Mouse (Mus musculus): ENCODE measurements around the gene Crim1. TPM values are rescaled to one million over a fixed set of nuclear protein-coding genes. Genes with fewer than 3 reads are reported as not detected.

Gene Crim1
- polyA plus RNA-seq, 2 experiments, result 10.5 to 22.9 TPM

DNA sequence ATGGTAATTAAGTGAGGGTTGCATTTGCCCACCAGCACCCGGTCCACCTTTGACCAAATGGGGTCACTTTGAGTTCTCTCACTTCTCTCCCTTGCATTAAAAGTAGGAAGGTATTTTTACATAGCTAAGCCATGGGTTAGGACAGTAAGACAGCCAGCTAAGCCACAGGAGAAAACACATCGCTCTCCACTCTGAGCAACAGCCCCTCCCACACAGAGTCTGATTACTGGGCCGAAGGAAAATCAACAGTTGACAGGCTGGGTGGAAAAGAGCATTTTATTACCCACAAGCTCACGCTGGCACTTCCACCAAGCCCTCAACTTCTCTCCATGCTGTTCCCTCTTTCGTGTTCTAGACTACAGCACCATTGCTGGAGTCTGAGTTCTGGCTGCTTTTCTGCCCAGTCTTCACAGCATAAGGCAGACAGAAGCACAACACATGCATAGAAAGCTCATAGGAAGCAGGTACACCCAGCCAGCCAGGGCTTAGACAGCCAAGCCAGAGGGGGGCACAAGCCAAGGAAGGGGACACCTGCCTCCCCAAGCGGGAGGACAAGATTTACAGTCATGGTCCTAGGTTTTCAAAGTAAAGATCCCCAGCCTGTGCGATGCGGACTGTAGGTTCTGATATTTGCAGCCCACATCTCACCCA is 179.2 kb downstream of the Crim1 start:
- no peak overlapping the region for H3K4me3 ChIP-seq (replicated peaks; ENCODE audit: low read length)
- TF ChIP-seq POLR2A (IDR thresholded peaks at IDR 0.05; ENCODE audit: borderline replicate concordance, extremely low read depth, insufficient read depth, insufficient read length), result no peak
- H3K4me2 ChIP-seq (replicated peaks; ENCODE audit: low read depth, low read length, severe bottlenecking), result no peak overlapping the region
- ATAC-seq (ENCODE audit: low FRiP score, low read depth) (no peak), DNase-seq (ENCODE audit: low spot score) (no peak)
- no peaks in the 10 kb centered on the region for H3K9me3 ChIP-seq (ENCODE audit: control insufficient read depth, low read length)
- H3K4me1 ChIP-seq (ENCODE audit: control insufficient read depth, insufficient read depth, low read length), result no peaks in the 10 kb centered on the region
- H3K27ac ChIP-seq (replicated peaks; ENCODE audit: low read depth, low read length), result no peak overlapping the region; the same call in 1 of the 2 replicates
- H3K27me3 ChIP-seq (ENCODE audit: control insufficient read depth, insufficient read depth, low read length), result no peaks in the 10 kb centered on the region
- H3K9ac ChIP-seq (ENCODE audit: low read depth, low read length, severe bottlenecking), result no peak overlapping the region
- WGBS, result 66% methylated on average over 8 of the region's 8 CpGs
- peaks cover 34% of the 10 kb centered on the region for H3K36me3 ChIP-seq (ENCODE audit: control insufficient read depth, insufficient read depth, low read length)

DNA sequence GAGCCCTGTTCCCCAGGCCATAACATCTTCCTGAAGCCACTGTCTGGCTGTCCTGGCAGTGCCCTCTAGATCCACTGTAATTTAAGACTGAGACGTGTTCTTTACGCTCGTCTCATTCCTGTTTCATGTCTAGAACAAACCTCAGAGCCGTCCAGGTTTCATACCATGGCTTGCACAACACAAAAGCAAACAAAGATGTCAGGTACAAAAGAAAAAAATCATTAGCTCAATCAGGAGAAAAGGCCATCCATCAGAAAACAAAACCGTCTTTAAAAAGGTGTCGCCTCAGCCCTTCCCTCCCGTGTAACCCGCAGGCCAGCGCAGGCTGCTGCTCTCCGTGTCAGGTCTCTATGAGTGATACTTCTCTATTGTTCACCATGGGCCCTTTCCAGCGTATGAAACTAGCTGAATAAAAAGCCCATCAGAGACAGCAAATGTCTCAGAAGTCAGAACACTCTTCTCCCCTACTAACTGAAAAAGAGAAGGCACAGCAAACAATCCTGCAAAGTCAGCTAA is 179.7 kb downstream of the Crim1 start:
- no peak overlapping the region; the same call in 1 of the 2 replicates for H3K27ac ChIP-seq (replicated peaks; ENCODE audit: low read depth, low read length)
- no peaks in the 10 kb centered on the region for H3K27me3 ChIP-seq (ENCODE audit: control insufficient read depth, insufficient read depth, low read length)
- WGBS, result 87% methylated on average over 11 of the region's 11 CpGs

GRCm38 (mm10) chr17:78382321-78382720 is 182.3 kb downstream of the Crim1 start:
- ATAC-seq (ENCODE audit: low FRiP score, low read depth) (no peak), DNase-seq (ENCODE audit: low spot score) (no peak)
- no peak for TF ChIP-seq POLR2A (IDR thresholded peaks at IDR 0.05; ENCODE audit: borderline replicate concordance, extremely low read depth, insufficient read depth, insufficient read length)
- peaks cover 18% of the 10 kb centered on the region for H3K36me3 ChIP-seq (ENCODE audit: control insufficient read depth, insufficient read depth, low read length)
- H3K9me3 ChIP-seq (ENCODE audit: control insufficient read depth, low read length), result no peaks in the 10 kb centered on the region
- no peak overlapping the region for H3K27ac ChIP-seq (replicated peaks; ENCODE audit: low read depth, low read length)
- no peak overlapping the region for H3K4me3 ChIP-seq (replicated peaks; ENCODE audit: low read length)
- H3K4me2 ChIP-seq (replicated peaks; ENCODE audit: low read depth, low read length, severe bottlenecking), result no peak overlapping the region
- WGBS, result 88% methylated on average over 3 of the region's 3 CpGs
- H3K27me3 ChIP-seq (ENCODE audit: control insufficient read depth, insufficient read depth, low read length), result no peaks in the 10 kb centered on the region
- no peak overlapping the region for H3K9ac ChIP-seq (ENCODE audit: low read depth, low read length, severe bottlenecking)
- H3K4me1 ChIP-seq (ENCODE audit: control insufficient read depth, insufficient read depth, low read length), result no peaks in the 10 kb centered on the region

More for the DNA sequence above, 179.7 kb downstream of the Crim1 start:
- Histone ChIP-seq H3K4me1 (ENCODE audit: control insufficient read depth, insufficient read depth, low read length) (no peaks in the 10 kb centered on the region), H3K36me3 (ENCODE audit: control insufficient read depth, insufficient read depth, low read length) (peaks cover 28% of the 10 kb centered on the region), H3K9ac (ENCODE audit: low read depth, low read length, severe bottlenecking) (no peak overlapping the region), H3K4me2 (replicated peaks; ENCODE audit: low read depth, low read length, severe bottlenecking) (no peak overlapping the region), H3K9me3 (ENCODE audit: control insufficient read depth, low read length) (no peaks in the 10 kb centered on the region), H3K4me3 (replicated peaks; ENCODE audit: low read length) (no peak overlapping the region)
- TF ChIP-seq POLR2A (IDR thresholded peaks at IDR 0.05; ENCODE audit: borderline replicate concordance, extremely low read depth, insufficient read depth, insufficient read length), result no peak
- ATAC-seq (ENCODE audit: low FRiP score, low read depth), result no peak
- DNase-seq (ENCODE audit: low spot score), result no peak

DNA sequence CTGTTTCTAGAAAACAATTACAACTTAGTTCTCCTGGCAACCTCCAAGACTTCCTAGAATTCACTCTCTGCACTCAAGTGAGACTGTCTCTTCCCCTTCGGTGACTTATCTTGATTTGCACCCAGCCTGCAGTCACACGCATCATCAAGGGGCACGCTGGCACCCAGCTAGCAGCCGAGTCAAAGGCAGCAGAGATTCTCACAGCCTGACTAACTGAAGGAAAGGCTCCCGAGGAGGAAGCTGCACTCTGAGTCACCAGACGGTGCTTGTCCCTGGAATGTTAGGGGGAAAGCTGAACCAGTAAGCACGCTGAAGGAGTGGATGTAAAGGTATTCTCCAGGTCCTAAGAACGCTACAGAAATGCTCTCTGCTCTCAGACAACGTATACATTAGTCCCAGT is 187.6 kb downstream of the Crim1 start:
- H3K4me2 ChIP-seq (replicated peaks; ENCODE audit: low read depth, low read length, severe bottlenecking), result no peak overlapping the region
- 78% methylated on average over 9 of the region's 9 CpGs for WGBS
- H3K27me3 ChIP-seq (ENCODE audit: control insufficient read depth, insufficient read depth, low read length), result no peaks in the 10 kb centered on the region
- no peak overlapping the region for H3K27ac ChIP-seq (replicated peaks; ENCODE audit: low read depth, low read length)
- no peak overlapping the region for H3K9ac ChIP-seq (ENCODE audit: low read depth, low read length, severe bottlenecking)
- no peak for TF ChIP-seq POLR2A (IDR thresholded peaks at IDR 0.05; ENCODE audit: borderline replicate concordance, extremely low read depth, insufficient read depth, insufficient read length)
- no peaks in the 10 kb centered on the region for H3K9me3 ChIP-seq (ENCODE audit: control insufficient read depth, low read length)
- peaks cover 6% of the 10 kb centered on the region; the same call in 1 of the 2 replicates for H3K36me3 ChIP-seq (ENCODE audit: control insufficient read depth, insufficient read depth, low read length)
- no peaks in the 10 kb centered on the region for H3K4me1 ChIP-seq (ENCODE audit: control insufficient read depth, insufficient read depth, low read length)
- DNase-seq (ENCODE audit: low spot score) (no peak), ATAC-seq (ENCODE audit: low FRiP score, low read depth) (no peak)
- no peak overlapping the region for H3K4me3 ChIP-seq (replicated peaks; ENCODE audit: low read length)

DNA sequence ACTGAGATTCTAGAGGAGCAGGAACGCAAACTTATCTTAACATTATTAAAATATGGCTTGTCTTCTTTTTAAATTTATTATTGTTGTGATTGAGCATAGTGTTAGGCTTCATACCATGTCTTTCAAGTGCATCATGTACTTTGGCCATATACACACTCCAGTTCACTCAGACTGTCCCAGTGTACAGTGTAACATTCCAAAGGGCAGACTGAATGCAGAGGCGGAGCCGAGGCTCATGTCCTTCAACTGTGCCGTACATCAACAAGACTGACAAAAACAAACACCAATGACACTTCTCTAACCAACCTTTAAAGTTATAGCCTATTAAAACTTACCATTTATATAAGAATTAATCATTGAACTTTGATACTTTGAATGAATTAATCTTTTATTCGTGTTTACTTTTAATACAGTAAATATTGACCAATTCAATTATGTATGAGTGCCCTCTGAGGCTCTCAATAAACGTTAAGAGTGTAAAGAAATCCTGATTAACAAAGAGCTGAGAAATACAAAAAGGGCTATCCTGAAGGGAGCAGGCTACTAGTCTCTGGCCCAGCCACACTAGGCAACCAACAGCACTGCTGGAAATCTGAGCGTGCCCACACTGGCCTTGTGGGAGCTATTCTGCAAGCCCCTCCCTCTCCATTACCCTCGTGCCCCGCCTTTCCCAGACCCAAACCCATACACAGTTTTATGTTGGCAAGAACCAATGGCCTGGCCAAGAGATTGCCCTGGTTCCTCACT is 188.2 kb downstream of the Crim1 start:
- no peak for TF ChIP-seq POLR2A (IDR thresholded peaks at IDR 0.05; ENCODE audit: borderline replicate concordance, extremely low read depth, insufficient read depth, insufficient read length)
- H3K9ac ChIP-seq (ENCODE audit: low read depth, low read length, severe bottlenecking), result no peak overlapping the region
- H3K4me2 ChIP-seq (replicated peaks; ENCODE audit: low read depth, low read length, severe bottlenecking), result no peak overlapping the region
- no peaks in the 10 kb centered on the region for H3K27me3 ChIP-seq (ENCODE audit: control insufficient read depth, insufficient read depth, low read length)
- H3K4me3 ChIP-seq (replicated peaks; ENCODE audit: low read length), result no peak overlapping the region
- no peak for ATAC-seq (ENCODE audit: low FRiP score, low read depth)
- WGBS, result 74% methylated on average over 9 of the region's 9 CpGs
- H3K36me3 ChIP-seq (ENCODE audit: control insufficient read depth, insufficient read depth, low read length), result peaks cover 4% of the 10 kb centered on the region; the same call in 1 of the 2 replicates
- no peak overlapping the region for H3K27ac ChIP-seq (replicated peaks; ENCODE audit: low read depth, low read length)
- H3K9me3 ChIP-seq (ENCODE audit: control insufficient read depth, low read length), result no peaks in the 10 kb centered on the region
- no peak for DNase-seq (ENCODE audit: low spot score)
- no peaks in the 10 kb centered on the region for H3K4me1 ChIP-seq (ENCODE audit: control insufficient read depth, insufficient read depth, low read length)

All from limb, embryonic 14.5 days (tissue).